Mouse (Mus musculus): ENCODE measurements around the gene Zfp667.

GRCm38 (mm10) chr7:6330458-6331232, 44.3 kb downstream of the Zfp667 start:
- TF ChIP-seq ZNF384 (IDR thresholded peaks at IDR 0.05; ENCODE audit: low read depth, low read length) (no peak), MAX (IDR thresholded peaks at IDR 0.05; ENCODE audit: low read length) (no peak), CHD1 (IDR thresholded peaks at IDR 0.05; ENCODE audit: low read depth, low read length) (no peak), NELFE (IDR thresholded peaks at IDR 0.05; ENCODE audit: low read depth, low read length) (no peak), CTCF (IDR thresholded peaks at IDR 0.05 in 2 of 3, conservative IDR thresholded peaks at IDR 0.05 in 1 of 3; ENCODE audit: control insufficient read depth in 1 of 3, insufficient read depth in 1 of 3, low read depth in 2 of 3, low read length in 3 of 3, poor library complexity in 1 of 3, severe bottlenecking in 1 of 3) (no peak), POLR2A (IDR thresholded peaks at IDR 0.05; ENCODE audit: control insufficient read depth in 1 of 2, insufficient read depth in 1 of 2, low read depth in 1 of 2, low read length in 2 of 2, poor library complexity in 1 of 2) (no peak), MEF2A (IDR thresholded peaks at IDR 0.05; ENCODE audit: extremely low read depth, insufficient replicate concordance, low read depth, low read length, poor library complexity, severe bottlenecking) (no peak)

Data from MEL (cell line).